Mouse (Mus musculus) liver, adult 2 months (tissue): ENCODE data around the gene Hsf2bp.

Experiments used
- CTCF ChIP-seq: fragments of 200-500 bp; IDR thresholded peaks from 2 replicates; pipeline ENCODE4 v1.5.1; 2011; ENCODE audit warnings: low read depth, low read length, control low read depth
- POLR2A ChIP-seq: fragments of 200-500 bp; IDR thresholded peaks from 2 replicates; pipeline ENCODE4 v1.6.1; 2011; ENCODE audit warnings: low read length, control low read depth; ENCODE audit not compliant: insufficient read depth; ENCODE audit errors: extremely low read depth

DNA sequence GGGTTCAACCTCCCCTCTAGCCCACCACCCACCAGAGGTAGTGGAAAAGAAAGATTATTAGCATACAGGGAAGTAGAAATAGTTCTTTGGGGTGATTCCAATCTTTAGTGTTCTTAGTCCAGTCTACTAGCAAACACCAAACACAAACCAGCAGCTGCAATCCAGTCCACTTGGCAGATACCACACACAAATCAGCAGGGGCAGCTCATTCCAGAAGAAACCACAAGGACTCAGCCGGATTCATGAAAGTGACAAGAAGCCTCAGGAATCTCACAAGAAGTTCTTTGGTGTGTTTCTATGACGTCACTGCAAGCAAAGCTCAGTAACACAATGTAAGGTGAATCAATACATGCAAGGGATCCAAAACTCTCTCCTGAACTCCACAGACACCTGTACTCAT, 44.1 kb downstream of the Hsf2bp start:
- TF ChIP-seq CTCF: no peak
- TF ChIP-seq POLR2A: no peak
